Mouse (Mus musculus): ENCODE data around the gene Psors1c2. TPM values are rescaled to one million over a fixed set of nuclear protein-coding genes. Genes with fewer than 3 reads are reported as not detected.

Psors1c2 gene
- not detected in 2 replicates for polyA plus RNA-seq (2011; ENCODE audit: insufficient read depth, insufficient read length, low replicate concordance, missing spikeins)

- Histone ChIP-seq H3K27ac (ENCODE audit: control insufficient read depth, insufficient read depth, low read depth, low read length, poor library complexity) (no peak within 1 kb of the TSS), H3K4me3 (replicated peaks; ENCODE audit: control insufficient read depth, low read depth, low read length) (no peak within 1 kb of the TSS), H3K4me1 (ENCODE audit: control insufficient read depth, insufficient read depth, low read length) (no peaks in the 10 kb centered on the region)
- 26% methylated on average over 7 of the region's 7 CpGs for WGBS
- TF ChIP-seq POLR2A (IDR thresholded peaks at IDR 0.05; ENCODE audit: borderline replicate concordance, control insufficient read depth, low read depth, low read length) (no peak), CTCF (IDR thresholded peaks at IDR 0.05; ENCODE audit: control insufficient read depth, insufficient read depth, low read length) (no peak)
Measured at GRCm38 (mm10) chr17:35532901-35533300, at the start of gene Psors1c2. Gene Psors1c2, plus strand, starts transcription at chr17:35533201.

GRCm38 (mm10) chr17:35484066-35484465 is 48.9 kb upstream of the Psors1c2 start:
- Histone ChIP-seq H3K4me3 (replicated peaks; ENCODE audit: control insufficient read depth, low read depth, low read length) (no peak overlapping the region), H3K4me1 (ENCODE audit: control insufficient read depth, insufficient read depth, low read length) (no peaks in the 10 kb centered on the region; the same call in 1 of the 2 replicates), H3K27ac (ENCODE audit: control insufficient read depth, insufficient read depth, low read depth, low read length, poor library complexity) (no peak overlapping the region)
- peak; percentile 88 for TF ChIP-seq CTCF (IDR thresholded peaks at IDR 0.05; ENCODE audit: control insufficient read depth, insufficient read depth, low read length)
- TF ChIP-seq POLR2A (IDR thresholded peaks at IDR 0.05; ENCODE audit: borderline replicate concordance, control insufficient read depth, low read depth, low read length): no peak
- WGBS: 1% methylated on average over 9 of the region's 9 CpGs

GRCm38 (mm10) chr17:35485702-35486101 is 47.3 kb upstream of the Psors1c2 start:
- no peak overlapping the region for H3K4me3 ChIP-seq (replicated peaks; ENCODE audit: control insufficient read depth, low read depth, low read length)
- 26% methylated on average over 4 of the region's 4 CpGs for WGBS
- TF ChIP-seq CTCF (IDR thresholded peaks at IDR 0.05; ENCODE audit: control insufficient read depth, insufficient read depth, low read length) (no peak), POLR2A (IDR thresholded peaks at IDR 0.05; ENCODE audit: borderline replicate concordance, control insufficient read depth, low read depth, low read length) (no peak)
- H3K4me1 ChIP-seq (ENCODE audit: control insufficient read depth, insufficient read depth, low read length): no peaks in the 10 kb centered on the region; the same call in 1 of the 2 replicates
- H3K27ac ChIP-seq (ENCODE audit: control insufficient read depth, insufficient read depth, low read depth, low read length, poor library complexity): no peak overlapping the region

- no peaks in the 10 kb centered on the region; the same call in 1 of the 2 replicates for H3K4me1 ChIP-seq (ENCODE audit: control insufficient read depth, insufficient read depth, low read length)
- TF ChIP-seq POLR2A (IDR thresholded peaks at IDR 0.05; ENCODE audit: borderline replicate concordance, control insufficient read depth, low read depth, low read length) (no peak), CTCF (IDR thresholded peaks at IDR 0.05; ENCODE audit: control insufficient read depth, insufficient read depth, low read length) (no peak)
- WGBS: 46% methylated on average over 10 of the region's 10 CpGs
- H3K4me3 ChIP-seq (replicated peaks; ENCODE audit: control insufficient read depth, low read depth, low read length): no peak overlapping the region
- no peak overlapping the region for H3K27ac ChIP-seq (ENCODE audit: control insufficient read depth, insufficient read depth, low read depth, low read length, poor library complexity)
Measured at GRCm38 (mm10) chr17:35486726-35487125, 46.3 kb upstream of the Psors1c2 start.

GRCm38 (mm10) chr17:35488041-35488440 is 45.0 kb upstream of the Psors1c2 start:
- no peak overlapping the region for H3K4me3 ChIP-seq (replicated peaks; ENCODE audit: control insufficient read depth, low read depth, low read length)
- H3K4me1 ChIP-seq (ENCODE audit: control insufficient read depth, insufficient read depth, low read length): no peaks in the 10 kb centered on the region; the same call in 1 of the 2 replicates
- no peak overlapping the region for H3K27ac ChIP-seq (ENCODE audit: control insufficient read depth, insufficient read depth, low read depth, low read length, poor library complexity)
- 85% methylated on average over 2 of the region's 2 CpGs for WGBS
- TF ChIP-seq POLR2A (IDR thresholded peaks at IDR 0.05; ENCODE audit: borderline replicate concordance, control insufficient read depth, low read depth, low read length) (no peak), CTCF (IDR thresholded peaks at IDR 0.05; ENCODE audit: control insufficient read depth, insufficient read depth, low read length) (no peak)

GRCm38 (mm10) chr17:35490320-35490719 is 42.7 kb upstream of the Psors1c2 start:
- Histone ChIP-seq H3K4me1 (ENCODE audit: control insufficient read depth, insufficient read depth, low read length) (no peaks in the 10 kb centered on the region), H3K27ac (ENCODE audit: control insufficient read depth, insufficient read depth, low read depth, low read length, poor library complexity) (no peak overlapping the region), H3K4me3 (replicated peaks; ENCODE audit: control insufficient read depth, low read depth, low read length) (no peak overlapping the region)
- TF ChIP-seq CTCF (IDR thresholded peaks at IDR 0.05; ENCODE audit: control insufficient read depth, insufficient read depth, low read length) (no peak), POLR2A (IDR thresholded peaks at IDR 0.05; ENCODE audit: borderline replicate concordance, control insufficient read depth, low read depth, low read length) (no peak)
- 59% methylated on average over 5 of the region's 5 CpGs for WGBS

GRCm38 (mm10) chr17:35497124-35497523 is 35.9 kb upstream of the Psors1c2 start:
- 79% methylated on average over 7 of the region's 7 CpGs for WGBS
- no peak for TF ChIP-seq POLR2A (IDR thresholded peaks at IDR 0.05; ENCODE audit: borderline replicate concordance, control insufficient read depth, low read depth, low read length)
- TF ChIP-seq CTCF (IDR thresholded peaks at IDR 0.05; ENCODE audit: control insufficient read depth, insufficient read depth, low read length): no peak

GRCm38 (mm10) chr17:35502226-35502625 is 30.8 kb upstream of the Psors1c2 start:
- Histone ChIP-seq H3K4me3 (replicated peaks; ENCODE audit: control insufficient read depth, low read depth, low read length) (no peak overlapping the region), H3K4me1 (ENCODE audit: control insufficient read depth, insufficient read depth, low read length) (no peaks in the 10 kb centered on the region), H3K27ac (ENCODE audit: control insufficient read depth, insufficient read depth, low read depth, low read length, poor library complexity) (no peak overlapping the region)
- WGBS: 20% methylated on average over 6 of the region's 6 CpGs
- TF ChIP-seq POLR2A (IDR thresholded peaks at IDR 0.05; ENCODE audit: borderline replicate concordance, control insufficient read depth, low read depth, low read length): no peak
- TF ChIP-seq CTCF (IDR thresholded peaks at IDR 0.05; ENCODE audit: control insufficient read depth, insufficient read depth, low read length): no peak

More at GRCm38 (mm10) chr17:35497124-35497523, 35.9 kb upstream of the Psors1c2 start:
- Histone ChIP-seq H3K4me1 (ENCODE audit: control insufficient read depth, insufficient read depth, low read length) (no peaks in the 10 kb centered on the region), H3K4me3 (replicated peaks; ENCODE audit: control insufficient read depth, low read depth, low read length) (no peak overlapping the region), H3K27ac (ENCODE audit: control insufficient read depth, insufficient read depth, low read depth, low read length, poor library complexity) (no peak overlapping the region)

- H3K27ac ChIP-seq (ENCODE audit: control insufficient read depth, insufficient read depth, low read depth, low read length, poor library complexity): no peak overlapping the region
- WGBS: 51% methylated on average over 5 of the region's 5 CpGs
- no peak for TF ChIP-seq POLR2A (IDR thresholded peaks at IDR 0.05; ENCODE audit: borderline replicate concordance, control insufficient read depth, low read depth, low read length)
- TF ChIP-seq CTCF (IDR thresholded peaks at IDR 0.05; ENCODE audit: control insufficient read depth, insufficient read depth, low read length): no peak
- H3K4me1 ChIP-seq (ENCODE audit: control insufficient read depth, insufficient read depth, low read length): no peaks in the 10 kb centered on the region
- H3K4me3 ChIP-seq (replicated peaks; ENCODE audit: control insufficient read depth, low read depth, low read length): no peak overlapping the region
Measured at GRCm38 (mm10) chr17:35502762-35503161, 30.2 kb upstream of the Psors1c2 start.
